Mouse (Mus musculus): ENCODE measurements around the gene Large1. TPM values are rescaled to one million over a fixed set of nuclear protein-coding genes. Genes with fewer than 3 reads are reported as not detected.

Gene Large1
- polyA plus RNA-seq, 1 experiment from 2014 or later: 1.1 TPM

- DNase-seq (no peak), ATAC-seq (no peak)
- Histone ChIP-seq H3K4me2 (ENCODE audit: low read depth, low read length) (no peak overlapping the region), H3K27me3 (ENCODE audit: insufficient read depth, low read length) (no peaks in the 10 kb centered on the region), H3K4me3 (ENCODE audit: low read depth, low read length) (no peak overlapping the region), H3K27ac (ENCODE audit: low read depth) (no peak overlapping the region), H3K9ac (replicated peaks) (no peak overlapping the region), H3K4me1 (ENCODE audit: insufficient read depth) (no peaks in the 10 kb centered on the region), H3K36me3 (replicated peaks; ENCODE audit: insufficient read depth, low read length) (no peaks in the 10 kb centered on the region; the same call in none of the 2 replicates), H3K9me3 (ENCODE audit: low read length) (no peaks in the 10 kb centered on the region)
- no peak for TF ChIP-seq EP300 (IDR thresholded peaks at IDR 0.05; ENCODE audit: low read depth)
- no peak for TF ChIP-seq CTCF (IDR thresholded peaks at IDR 0.05; ENCODE audit: low read depth)
These were observed 506.5 kb downstream of the Large1 start for GRCm38 (mm10) chr8:72846881-72847280.

- H3K4me3 ChIP-seq (ENCODE audit: low read depth, low read length): no peak overlapping the region
- no peaks in the 10 kb centered on the region for H3K4me1 ChIP-seq (ENCODE audit: insufficient read depth)
- no peaks in the 10 kb centered on the region for H3K9me3 ChIP-seq (ENCODE audit: low read length)
- DNase-seq (no peak), ATAC-seq (peak; percentile 71)
- WGBS (ENCODE audit: insufficient replicate concordance): 40% methylated on average over 4 of the region's 4 CpGs
- no peak overlapping the region for H3K4me2 ChIP-seq (ENCODE audit: low read depth, low read length)
- H3K27ac ChIP-seq (ENCODE audit: low read depth): no peak overlapping the region
- H3K9ac ChIP-seq (replicated peaks): no peak overlapping the region
- H3K36me3 ChIP-seq (replicated peaks; ENCODE audit: insufficient read depth, low read length): peaks cover 2% of the 10 kb centered on the region; the same call in 1 of the 2 replicates
- TF ChIP-seq EP300 (IDR thresholded peaks at IDR 0.05; ENCODE audit: low read depth) (no peak), CTCF (IDR thresholded peaks at IDR 0.05; ENCODE audit: low read depth) (no peak)
- H3K27me3 ChIP-seq (ENCODE audit: insufficient read depth, low read length): no peaks in the 10 kb centered on the region
These were observed 517.5 kb downstream of the Large1 start for GRCm38 (mm10) chr8:72835863-72836262.

- DNase-seq (no peak), ATAC-seq (peak; percentile 21; the same call in 1 of the 2 replicates)
- H3K9me3 ChIP-seq (ENCODE audit: low read length): no peaks in the 10 kb centered on the region
- TF ChIP-seq EP300 (IDR thresholded peaks at IDR 0.05; ENCODE audit: low read depth) (no peak), CTCF (IDR thresholded peaks at IDR 0.05; ENCODE audit: low read depth) (peak; percentile 30; the same call in 1 of the 2 replicates)
- no peak overlapping the region for H3K27ac ChIP-seq (ENCODE audit: low read depth)
- no peaks in the 10 kb centered on the region for H3K4me1 ChIP-seq (ENCODE audit: insufficient read depth)
- H3K4me3 ChIP-seq (ENCODE audit: low read depth, low read length): no peak overlapping the region
- H3K4me2 ChIP-seq (ENCODE audit: low read depth, low read length): no peak overlapping the region
- H3K9ac ChIP-seq (replicated peaks): no peak overlapping the region
- H3K36me3 ChIP-seq (replicated peaks; ENCODE audit: insufficient read depth, low read length): peaks cover 2% of the 10 kb centered on the region; the same call in 1 of the 2 replicates
- 75% methylated on average over 2 of the region's 2 CpGs for WGBS (ENCODE audit: insufficient replicate concordance)
- H3K27me3 ChIP-seq (ENCODE audit: insufficient read depth, low read length): no peaks in the 10 kb centered on the region
These were observed 520.2 kb downstream of the Large1 start for GRCm38 (mm10) chr8:72833112-72833511.

GRCm38 (mm10) chr8:72832371-72832770, 521.0 kb downstream of the Large1 start:
- WGBS (ENCODE audit: insufficient replicate concordance): 44% methylated on average over 1 of the region's 1 CpGs
- peaks cover 2% of the 10 kb centered on the region; the same call in 1 of the 2 replicates for H3K36me3 ChIP-seq (replicated peaks; ENCODE audit: insufficient read depth, low read length)
- H3K4me2 ChIP-seq (ENCODE audit: low read depth, low read length): no peak overlapping the region
- DNase-seq (no peak), ATAC-seq (no peak)
- H3K4me3 ChIP-seq (ENCODE audit: low read depth, low read length): no peak overlapping the region
- TF ChIP-seq CTCF (IDR thresholded peaks at IDR 0.05; ENCODE audit: low read depth) (no peak), EP300 (IDR thresholded peaks at IDR 0.05; ENCODE audit: low read depth) (no peak)
- H3K27ac ChIP-seq (ENCODE audit: low read depth): no peak overlapping the region
- H3K9ac ChIP-seq (replicated peaks): no peak overlapping the region
- H3K27me3 ChIP-seq (ENCODE audit: insufficient read depth, low read length): no peaks in the 10 kb centered on the region
- no peaks in the 10 kb centered on the region for H3K4me1 ChIP-seq (ENCODE audit: insufficient read depth)
- H3K9me3 ChIP-seq (ENCODE audit: low read length): no peaks in the 10 kb centered on the region

GRCm38 (mm10) chr8:72817655-72818349, 535.5 kb downstream of the Large1 start:
- 73% methylated on average over 5 of the region's 5 CpGs for WGBS (ENCODE audit: insufficient replicate concordance)
- Histone ChIP-seq H3K4me2 (ENCODE audit: low read depth, low read length) (no peak overlapping the region), H3K27me3 (ENCODE audit: insufficient read depth, low read length) (no peaks in the 10 kb centered on the region), H3K36me3 (replicated peaks; ENCODE audit: insufficient read depth, low read length) (no peaks in the 10 kb centered on the region; the same call in 1 of the 2 replicates), H3K9ac (replicated peaks) (no peak overlapping the region), H3K4me1 (ENCODE audit: insufficient read depth) (no peaks in the 10 kb centered on the region), H3K9me3 (ENCODE audit: low read length) (no peaks in the 10 kb centered on the region), H3K27ac (ENCODE audit: low read depth) (no peak overlapping the region), H3K4me3 (ENCODE audit: low read depth, low read length) (no peak overlapping the region)
- no peak for TF ChIP-seq EP300 (IDR thresholded peaks at IDR 0.05; ENCODE audit: low read depth)
- no peak for TF ChIP-seq CTCF (IDR thresholded peaks at IDR 0.05; ENCODE audit: low read depth)
- DNase-seq (no peak), ATAC-seq (no peak)

- Histone ChIP-seq H3K4me2 (ENCODE audit: low read depth, low read length) (no peak overlapping the region), H3K4me1 (ENCODE audit: insufficient read depth) (no peaks in the 10 kb centered on the region), H3K27ac (ENCODE audit: low read depth) (no peak overlapping the region), H3K27me3 (ENCODE audit: insufficient read depth, low read length) (no peaks in the 10 kb centered on the region), H3K4me3 (ENCODE audit: low read depth, low read length) (no peak overlapping the region), H3K9me3 (ENCODE audit: low read length) (no peaks in the 10 kb centered on the region), H3K36me3 (replicated peaks; ENCODE audit: insufficient read depth, low read length) (no peaks in the 10 kb centered on the region; the same call in 1 of the 2 replicates), H3K9ac (replicated peaks) (no peak overlapping the region)
- ATAC-seq (no peak), DNase-seq (no peak)
- TF ChIP-seq CTCF (IDR thresholded peaks at IDR 0.05; ENCODE audit: low read depth) (no peak), EP300 (IDR thresholded peaks at IDR 0.05; ENCODE audit: low read depth) (no peak)
These were observed 536.7 kb downstream of the Large1 start for GRCm38 (mm10) chr8:72816679-72817078.
